Mouse (Mus musculus): ENCODE results near the gene Nodal.

DNA sequence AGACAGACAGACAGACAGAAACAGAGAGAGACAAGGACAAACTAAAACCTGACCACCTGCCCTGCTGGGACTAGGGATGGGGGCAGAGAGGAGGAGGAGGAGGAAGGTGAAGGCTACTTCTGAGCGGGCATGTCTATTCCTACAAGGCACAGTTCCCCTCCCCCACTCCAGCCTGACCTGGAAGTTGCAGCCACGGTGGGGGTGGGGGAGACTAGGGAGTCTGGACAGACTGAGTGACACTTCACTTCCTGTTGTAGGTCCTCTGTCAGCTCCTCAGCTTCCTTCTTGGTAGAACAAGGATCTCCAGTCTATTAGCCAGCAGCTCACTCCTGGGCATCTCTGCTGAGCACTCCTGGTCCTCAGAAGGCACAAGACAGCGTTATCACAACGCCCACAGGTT lies 43.7 kb upstream of the Nodal start:
- TF ChIP-seq CTCF (IDR thresholded peaks at IDR 0.05; ENCODE audit: control insufficient read depth, insufficient read depth, insufficient read length), result no peak
- no peak for TF ChIP-seq USF1 (IDR thresholded peaks at IDR 0.05; ENCODE audit: low read depth)
- TF ChIP-seq MAX (IDR thresholded peaks at IDR 0.05), result no peak
- no peak for TF ChIP-seq MYOD1 (IDR thresholded peaks at IDR 0.05; ENCODE audit: control insufficient read depth, insufficient read length, low read depth)
- TF ChIP-seq MYOG (IDR thresholded peaks at IDR 0.05; ENCODE audit: control insufficient read depth, extremely low read depth, insufficient read length), result no peak
- no peak for TF ChIP-seq CEBPB (IDR thresholded peaks at IDR 0.05; ENCODE audit: low read depth)
- no peak for TF ChIP-seq FOSL1 (IDR thresholded peaks at IDR 0.05; ENCODE audit: insufficient read depth, low read length, poor library complexity, severe bottlenecking)

All from C2C12 (cell line).